Mouse (Mus musculus) small intestine, adult 2 months (tissue): ENCODE data around the gene Rhox8. TPM values are rescaled to one million over a fixed set of nuclear protein-coding genes. Genes with fewer than 3 reads are reported as not detected.
"Not testable (repeated sequence)": the region's sequence is repeated elsewhere in the genome, so short reads cannot be mapped to it uniquely, and the experiment has no call there.

ENCODE experiments used
- H3K27ac ChIP-seq: fragments of 200-500 bp; 2 replicates; pipeline ENCODE4 v1.5.1; 2012; ENCODE audit warnings: low read depth, low read length, control low read depth, inconsistent platforms; ENCODE audit not compliant: insufficient read depth
- H3K27me3 ChIP-seq: fragments of 200-500 bp; 2 replicates; pipeline ENCODE4 v1.6.1; 2012; ENCODE audit warnings: mild to moderate bottlenecking, moderate library complexity, low read length, inconsistent platforms; ENCODE audit not compliant: control insufficient read depth, insufficient read depth
- H3K36me3 ChIP-seq: fragments of 200-500 bp; 2 replicates; pipeline ENCODE4 v1.6.1; 2012; ENCODE audit warnings: mild to moderate bottlenecking, low read length, control low read depth, inconsistent platforms; ENCODE audit not compliant: control insufficient read depth, insufficient read depth
- H3K4me1 ChIP-seq: fragments of 200-500 bp; 2 replicates; pipeline ENCODE4 v1.6.1; 2012; ENCODE audit warnings: low read length, inconsistent platforms, mixed read lengths; ENCODE audit not compliant: control insufficient read depth, insufficient read depth, insufficient read length
- H3K4me3 ChIP-seq: fragments of 200-500 bp; 2 replicates; pipeline ENCODE4 v1.5.1; 2012; ENCODE audit warnings: low read depth, mild to moderate bottlenecking, control low read depth, inconsistent platforms, low read length, moderate library complexity
- CTCF ChIP-seq: fragments of 200-500 bp; IDR thresholded peaks from 2 replicates; pipeline ENCODE4 v1.5.1; 2012; ENCODE audit warnings: low read depth, mild to moderate bottlenecking, control low read depth, inconsistent platforms, low read length, moderate library complexity, mixed read lengths; ENCODE audit not compliant: insufficient replicate concordance, insufficient read length; ENCODE audit errors: extremely low read depth
- POLR2A ChIP-seq: fragments of 200-500 bp; IDR thresholded peaks from 2 replicates; pipeline ENCODE4 v1.6.1; 2012; ENCODE audit warnings: low read depth, mild to moderate bottlenecking, control low read depth, inconsistent platforms, low read length, moderate library complexity
- WGBS: fragments of 180-500 bp; shearing (Covaris S2); methylation state at CpG from one replicate; pipeline ENCODE4 v1.1.7; 2018; 5-methylcytosine and 5-hydroxymethylcytosine counted together
- polyA plus RNA-seq: library from polyadenylated mRNA; depleted of rRNA; stranded (reverse); fragments of >200 nt; gene quantifications from 2 replicates; pipeline ENCODE4 v1.2.3, GENCODE M21; 2012; rRNA removed

The Rhox8 gene
- polyA plus RNA-seq = not detected in 2 replicates

DNA sequence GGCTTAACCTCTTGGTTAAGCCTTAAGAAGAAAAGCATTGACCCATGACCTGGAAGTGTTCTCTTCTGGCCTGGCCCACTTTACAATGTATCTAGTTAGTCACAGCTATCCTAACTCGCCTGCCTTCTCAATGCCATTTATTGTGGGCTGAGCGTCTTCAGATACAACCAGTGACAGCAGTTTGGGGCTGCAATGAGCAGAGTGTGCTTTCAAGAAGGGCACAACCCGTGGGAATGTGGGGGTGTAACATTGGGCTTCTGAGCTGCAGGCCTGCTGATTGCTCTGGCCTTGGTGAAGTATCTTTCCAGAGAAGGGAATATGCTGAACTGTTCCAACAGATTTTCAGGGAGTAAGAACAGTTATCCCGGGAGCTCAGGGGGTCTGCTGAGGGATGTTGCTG lies at the start of gene Rhox8:
Rhox8 (minus strand) TSS at position 101 of the 400 bp plus-strand sequence.
- H3K4me3 ChIP-seq = no peak within 1 kb of the TSS
- TF ChIP-seq POLR2A (no peak), CTCF (no peak)
- H3K27me3 ChIP-seq = no peaks in the 10 kb centered on the region
- no peaks in the 10 kb centered on the region for H3K4me1 ChIP-seq
- 69% methylated on average over 4 of the region's 4 CpGs for WGBS
- no peak within 1 kb of the TSS for H3K27ac ChIP-seq
- no peaks in the 10 kb centered on the region for H3K36me3 ChIP-seq

DNA sequence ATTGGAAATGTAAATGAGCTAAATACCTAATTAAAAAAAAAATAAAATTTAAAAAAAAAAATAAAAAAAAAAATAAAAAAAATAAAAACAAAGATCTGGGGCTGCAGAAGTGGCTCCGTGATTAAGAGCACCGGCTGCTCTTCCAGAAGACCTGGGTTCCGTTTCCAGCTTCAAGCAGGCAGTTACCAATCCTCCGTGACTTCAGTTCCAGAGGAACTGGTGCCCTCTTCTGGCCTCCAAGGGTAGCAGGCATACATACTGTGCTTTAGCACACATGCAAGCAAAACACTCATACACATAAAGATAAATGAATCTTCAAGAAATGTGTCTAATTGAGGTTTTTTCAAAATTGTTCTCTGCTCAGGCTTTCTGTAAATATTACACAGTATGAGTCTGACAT lies 37.6 kb upstream of the Rhox8 start:
- no peak overlapping the region for H3K27ac ChIP-seq
- no peaks in the 10 kb centered on the region for H3K36me3 ChIP-seq
- H3K27me3 ChIP-seq = no peaks in the 10 kb centered on the region
- H3K4me1 ChIP-seq = no peaks in the 10 kb centered on the region
- WGBS = 75% methylated on average over 4 of the region's 4 CpGs
- no peak overlapping the region for H3K4me3 ChIP-seq
- no peak for TF ChIP-seq POLR2A
- TF ChIP-seq CTCF = no peak

DNA sequence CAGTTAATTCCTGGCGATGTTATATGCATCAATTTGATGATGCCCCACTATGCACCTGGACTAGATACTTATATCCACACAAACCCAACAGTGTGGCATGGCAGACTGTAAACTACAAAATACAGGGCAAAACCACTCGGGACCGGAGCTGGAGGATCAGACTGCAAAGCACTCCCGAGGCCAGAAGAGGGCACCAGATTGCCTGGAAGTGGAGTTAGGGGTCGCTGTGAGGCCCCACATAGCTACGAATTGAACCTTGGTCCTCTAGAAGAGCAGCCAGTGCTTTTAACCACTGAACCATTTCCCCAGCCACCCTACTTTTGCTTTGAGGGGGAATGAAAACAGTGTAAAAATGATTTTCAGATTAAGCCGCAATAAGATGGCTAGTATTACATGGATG lies 29.8 kb upstream of the Rhox8 start:
- TF ChIP-seq CTCF = no peak
- no peak for TF ChIP-seq POLR2A

DNA sequence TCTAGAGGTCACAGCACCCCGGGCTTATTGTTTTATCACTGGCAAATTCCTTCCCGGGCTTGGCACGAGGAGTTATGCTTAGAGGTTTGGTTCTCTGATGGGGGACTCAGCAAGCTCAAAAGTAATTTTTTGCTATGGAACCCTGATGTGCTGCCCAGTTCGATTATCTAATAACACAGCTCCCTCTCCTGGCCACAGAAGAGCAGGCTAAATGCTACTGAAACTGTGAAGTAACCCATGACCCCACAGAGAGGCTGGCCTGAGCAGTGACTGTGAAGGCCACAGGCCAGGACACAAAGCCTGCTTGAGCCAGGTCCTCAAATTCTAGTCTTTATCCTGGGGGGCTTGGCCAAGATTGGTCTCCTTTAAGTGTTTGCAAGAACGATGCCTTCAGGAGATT lies 25.0 kb upstream of the Rhox8 start:
- no peaks in the 10 kb centered on the region for H3K27me3 ChIP-seq
- no peak for TF ChIP-seq POLR2A
- no peak for TF ChIP-seq CTCF
- WGBS = 63% methylated on average over 5 of the region's 5 CpGs

More for the DNA sequence above, 29.8 kb upstream of the Rhox8 start:
- H3K36me3 ChIP-seq = no peaks in the 10 kb centered on the region
- no peak overlapping the region for H3K4me3 ChIP-seq
- H3K27me3 ChIP-seq = no peaks in the 10 kb centered on the region
- no peaks in the 10 kb centered on the region for H3K4me1 ChIP-seq
- no peak overlapping the region for H3K27ac ChIP-seq
- 50% methylated on average over 7 of the region's 7 CpGs for WGBS

DNA sequence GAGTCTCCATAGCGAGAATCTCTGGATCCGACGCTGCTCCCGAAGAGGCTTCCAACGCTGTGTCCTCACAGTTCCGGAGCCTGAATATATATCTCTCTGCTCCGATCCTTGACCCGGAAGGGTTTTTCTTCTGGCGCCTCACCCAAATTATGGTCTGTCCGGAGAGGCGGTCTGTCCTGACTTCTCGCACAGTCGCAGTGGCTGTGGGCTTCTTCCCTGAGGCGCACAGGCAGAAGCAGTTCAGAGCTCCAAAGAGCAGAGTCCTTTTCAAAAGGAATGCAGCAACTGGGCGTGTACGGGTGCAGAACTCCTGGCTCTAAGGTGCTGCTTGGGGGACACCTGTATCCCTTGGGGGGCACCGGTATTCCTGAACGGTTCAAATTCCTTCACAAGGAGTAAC lies 22.9 kb upstream of the Rhox8 start, which contains the start of gene Rhox9:
Rhox9 (minus strand) TSS at position 101 of the 400 bp plus-strand sequence.
- not testable (repeated sequence) for H3K27ac ChIP-seq, H3K36me3 ChIP-seq, H3K4me3 ChIP-seq, H3K27me3 ChIP-seq, H3K4me1 ChIP-seq
- WGBS = 96% methylated on average over 10 of the region's 18 CpGs

More for the DNA sequence above, 25.0 kb upstream of the Rhox8 start:
- Histone ChIP-seq H3K27ac (no peak overlapping the region), H3K36me3 (no peaks in the 10 kb centered on the region), H3K4me3 (no peak overlapping the region), H3K4me1 (no peaks in the 10 kb centered on the region)

DNA sequence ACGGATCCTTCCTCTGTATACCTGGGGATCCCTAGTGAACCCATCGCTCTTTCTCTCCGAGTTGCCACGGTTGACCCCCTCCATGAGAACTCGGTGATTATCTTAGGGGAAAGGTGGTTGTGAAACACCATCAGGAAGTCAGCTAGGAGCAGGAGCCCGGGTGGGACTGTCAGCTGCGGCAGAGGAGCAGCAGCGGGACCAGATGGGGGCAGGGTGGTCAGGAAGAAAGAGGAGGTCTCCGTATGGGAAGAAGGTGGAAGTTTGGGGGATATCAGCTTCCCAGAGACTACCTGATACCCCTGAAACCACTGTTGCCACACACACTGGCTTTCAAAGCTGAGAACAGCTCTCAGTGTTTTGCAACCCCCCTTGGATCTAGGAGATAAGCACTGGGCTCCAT lies 18.4 kb upstream of the Rhox8 start, which contains the start of gene Rhox7b:
Rhox7b (minus strand) TSS at position 101 of the 400 bp plus-strand sequence.
- H3K27me3 ChIP-seq, H3K4me1 ChIP-seq, H3K36me3 ChIP-seq, H3K4me3 ChIP-seq, H3K27ac ChIP-seq: not testable (repeated sequence)
- WGBS = 80% methylated on average over 9 of the region's 9 CpGs

DNA sequence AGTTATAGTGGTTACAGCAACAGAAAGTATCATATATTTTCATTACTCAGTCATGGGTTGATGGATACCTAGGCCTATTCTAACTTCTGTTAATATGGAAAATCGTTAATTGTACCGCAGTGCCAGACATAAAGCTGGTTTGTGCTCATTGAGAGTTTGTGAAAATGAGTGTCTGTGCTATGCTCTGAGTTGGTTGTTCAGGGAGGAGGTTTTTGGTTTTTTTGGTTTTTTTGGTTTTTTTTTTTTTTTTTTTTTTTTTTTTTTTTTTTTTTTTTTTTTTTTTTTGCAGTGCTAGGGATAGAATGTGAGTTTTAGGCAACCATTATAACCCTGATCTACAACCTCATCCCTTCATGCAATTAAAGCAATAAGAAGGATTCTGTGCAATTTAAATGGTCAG lies 7.1 kb downstream of the Rhox8 start:
- TF ChIP-seq CTCF (no peak), POLR2A (no peak)
- H3K36me3 ChIP-seq = no peaks in the 10 kb centered on the region
- H3K27ac ChIP-seq = no peak overlapping the region
- H3K27me3 ChIP-seq = no peaks in the 10 kb centered on the region
- H3K4me3 ChIP-seq = no peak overlapping the region
- WGBS = 94% methylated on average over 2 of the region's 2 CpGs
- H3K4me1 ChIP-seq = no peaks in the 10 kb centered on the region

DNA sequence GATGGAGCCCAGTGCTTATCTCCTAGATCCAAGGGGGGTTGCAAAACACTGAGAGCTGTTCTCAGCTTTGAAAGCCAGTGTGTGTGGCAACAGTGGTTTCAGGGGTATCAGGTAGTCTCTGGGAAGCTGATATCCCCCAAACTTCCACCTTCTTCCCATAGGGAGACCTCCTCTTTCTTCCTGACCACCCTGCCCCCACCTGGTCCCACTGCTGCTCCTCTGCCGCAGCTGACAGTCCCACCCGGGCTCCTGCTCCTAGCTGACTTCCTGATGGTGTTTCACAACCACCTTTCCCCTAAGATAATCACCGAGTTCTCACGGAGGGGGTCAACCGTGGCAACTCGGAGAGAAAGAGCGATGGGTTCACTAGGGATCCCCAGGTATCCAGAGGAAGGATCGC lies 47.4 kb downstream of the Rhox8 start, which contains the start of gene Rhox7a:
Rhox7a (plus strand) TSS at position 301 of the 400 bp plus-strand sequence.
- not testable (repeated sequence) for H3K36me3 ChIP-seq, H3K4me3 ChIP-seq, H3K27ac ChIP-seq, H3K27me3 ChIP-seq, H3K4me1 ChIP-seq
- 60% methylated on average over 8 of the region's 8 CpGs for WGBS

DNA sequence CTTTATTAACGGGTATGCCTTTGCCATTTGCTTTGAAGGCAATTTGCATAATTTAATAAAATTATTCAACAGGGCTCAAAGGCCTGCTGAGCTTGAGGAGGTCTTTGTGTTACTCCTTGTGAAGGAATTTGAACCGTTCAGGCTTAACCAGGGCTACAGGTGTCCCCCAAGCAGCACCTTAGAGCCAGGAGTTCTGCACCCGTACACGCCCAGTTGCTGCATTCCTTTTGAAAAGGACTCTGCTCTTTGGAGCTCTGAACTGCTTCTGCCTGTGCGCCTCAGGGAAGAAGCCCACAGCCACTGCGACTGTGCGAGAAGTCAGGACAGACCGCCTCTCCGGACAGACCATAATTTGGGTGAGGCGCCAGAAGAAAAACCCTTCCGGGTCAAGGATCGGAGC lies 52.1 kb downstream of the Rhox8 start, which contains the start of gene Rhox6:
Rhox6 (plus strand) TSS at position 301 of the 400 bp plus-strand sequence.
- H3K36me3 ChIP-seq, H3K4me1 ChIP-seq: not testable (repeated sequence)
- WGBS = 75% methylated on average over 4 of the region's 12 CpGs

More for the DNA sequence above, 52.1 kb downstream of the Rhox8 start, which contains the start of gene Rhox6:
- H3K27me3 ChIP-seq, H3K27ac ChIP-seq, H3K4me3 ChIP-seq: not testable (repeated sequence)
